Mouse (Mus musculus): ENCODE measurements at regions not wholly inside any gene's neighbourhood (a gene's known extent, or its start where the extent isn't known, plus 50 kb on each side); places are given as distances from the start of the nearest gene placed in this dataset.

DNA sequence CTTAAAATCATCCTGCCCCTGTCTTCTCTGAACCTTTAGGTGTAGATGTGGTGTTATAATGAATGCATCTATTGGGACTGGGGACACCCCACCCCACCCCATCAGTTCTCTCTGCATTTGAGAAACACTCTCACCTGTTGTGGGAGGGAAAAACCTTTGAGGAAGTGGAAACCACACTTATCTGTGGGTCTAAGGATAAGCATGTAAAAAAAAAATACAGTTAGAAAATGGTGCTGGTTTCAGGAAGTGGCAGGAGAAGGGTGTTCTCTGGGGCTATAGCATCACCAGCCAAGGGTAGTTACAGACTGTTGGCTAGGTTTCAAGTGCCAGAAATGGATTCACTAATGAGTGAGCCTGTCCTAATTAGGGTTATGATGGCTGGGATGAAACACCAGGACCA is 91.1 kb upstream of the Rbm19 start:
- no peak for DNase-seq (ENCODE audit: low spot score)

DNA sequence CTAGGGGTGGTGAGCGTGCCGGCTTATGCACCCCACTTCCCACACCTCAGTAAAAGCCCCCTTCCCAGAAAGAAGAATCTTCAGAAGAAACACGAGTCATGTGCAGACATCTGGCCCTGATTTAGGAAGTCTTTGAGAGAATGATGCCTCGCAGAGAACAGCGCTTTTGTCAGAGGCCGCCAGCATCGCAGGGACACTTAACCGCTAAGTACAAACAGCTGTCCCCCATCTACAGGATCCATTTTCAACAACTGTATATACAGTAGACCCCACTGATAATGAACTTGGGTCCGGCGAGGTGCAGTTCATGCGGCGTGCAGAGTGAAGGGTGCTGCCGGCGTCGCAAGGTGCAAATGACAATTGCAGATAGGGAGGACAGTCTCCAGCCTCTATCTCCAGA is 85.4 kb upstream of the Rbm19 start:
- DNase-seq (ENCODE audit: low spot score): no peak

DNA sequence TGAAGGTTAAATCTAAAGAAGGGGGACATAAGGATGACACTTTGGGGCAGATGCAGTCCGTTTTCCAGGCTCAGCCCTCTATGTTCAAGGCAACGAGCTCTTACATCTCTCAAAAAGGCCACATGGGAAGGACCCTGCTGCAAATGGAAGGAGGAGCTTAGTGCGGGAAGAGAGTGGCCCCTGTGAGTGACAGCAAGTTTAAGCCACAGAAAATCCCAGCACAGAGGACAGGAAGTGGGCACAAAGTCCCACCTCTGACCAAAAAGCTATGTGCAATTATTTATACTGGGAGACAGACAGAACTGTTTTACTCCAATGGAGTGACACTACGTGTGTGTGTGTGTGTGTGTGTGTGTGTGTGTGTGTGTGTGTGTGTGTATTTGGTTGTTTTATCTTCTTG is 84.7 kb upstream of the Rbm19 start:
- DNase-seq (ENCODE audit: low spot score): no peak

- no peak for DNase-seq (ENCODE audit: low spot score)
These were observed 81.7 kb upstream of the Rbm19 start for GRCm38 (mm10) chr5:120034499-120035077.

DNA sequence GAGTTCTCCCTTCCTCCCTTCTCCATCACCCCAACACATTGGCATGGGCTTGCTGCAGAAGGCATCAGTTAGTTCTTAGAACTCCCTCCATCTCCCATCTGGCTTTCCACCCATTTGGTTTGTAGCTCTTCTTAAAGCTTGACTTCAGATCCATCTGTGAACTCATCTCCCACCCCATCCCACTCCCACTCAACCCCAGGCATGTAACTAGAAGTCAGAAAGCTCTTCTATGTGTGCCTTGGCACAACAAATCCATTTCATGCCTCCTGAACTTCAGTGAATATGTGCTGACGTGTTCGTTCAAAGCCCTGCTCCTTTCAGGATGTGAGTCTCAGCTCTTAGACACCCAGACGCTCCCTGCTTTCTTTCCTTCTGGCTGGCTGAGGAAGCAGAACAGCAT is 81.0 kb upstream of the Rbm19 start:
- no peak for DNase-seq (ENCODE audit: low spot score)

DNA sequence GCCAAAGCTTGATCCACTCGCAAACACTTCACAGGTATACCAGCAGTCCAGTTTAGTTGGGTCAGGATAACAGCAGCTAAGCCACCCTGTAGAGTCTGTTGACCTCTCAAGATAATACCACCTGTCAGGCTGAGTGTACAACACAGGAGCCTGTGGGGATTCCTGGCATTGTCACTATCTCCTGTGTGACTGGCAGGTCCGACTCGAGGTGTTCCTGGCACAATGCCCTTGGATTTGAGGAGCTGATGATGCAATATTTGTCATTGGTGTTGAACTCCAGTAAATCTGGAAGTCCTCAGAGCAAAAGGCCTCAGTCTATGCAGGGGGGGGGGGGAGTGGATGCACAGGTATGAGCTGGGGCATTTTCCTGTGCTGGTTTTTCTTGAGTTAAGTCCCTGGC is 78.5 kb upstream of the Rbm19 start:
- DNase-seq (ENCODE audit: low spot score): no peak

DNA sequence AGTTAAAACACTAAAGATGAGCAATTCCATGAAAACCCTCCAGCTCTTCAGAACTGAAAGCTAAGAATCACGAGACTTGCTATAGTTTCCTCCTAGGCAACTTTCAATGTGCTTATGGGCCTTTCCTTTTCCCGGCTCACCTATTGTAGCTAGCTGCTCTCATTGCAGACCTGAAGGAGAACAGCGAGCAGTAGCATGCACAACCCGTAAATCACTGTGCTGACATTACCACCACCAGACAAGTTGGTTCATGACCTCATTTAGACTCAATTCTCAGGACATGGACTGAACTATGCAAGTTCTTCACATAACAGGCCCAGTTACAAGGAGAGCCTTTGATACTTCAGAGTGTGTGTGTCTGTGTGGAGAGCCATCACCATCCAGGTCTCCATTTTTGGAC is 72.5 kb upstream of the Rbm19 start:
- no peak for DNase-seq (ENCODE audit: low spot score)

GRCm38 (mm10) chr5:120049063-120049781 is 67.0 kb upstream of the Rbm19 start:
- DNase-seq (ENCODE audit: low spot score): no peak

- DNase-seq (ENCODE audit: low spot score): no peak
These were observed 65.4 kb upstream of the Rbm19 start for GRCm38 (mm10) chr5:120050728-120051436.

GRCm38 (mm10) chr5:120054498-120055167 is 61.6 kb upstream of the Rbm19 start:
- DNase-seq (ENCODE audit: low spot score): no peak

Data from ovary, adult 18-20 months (tissue).